ENCODE assay signal across 24 mouse cellular contexts in the genomic region with DNA sequence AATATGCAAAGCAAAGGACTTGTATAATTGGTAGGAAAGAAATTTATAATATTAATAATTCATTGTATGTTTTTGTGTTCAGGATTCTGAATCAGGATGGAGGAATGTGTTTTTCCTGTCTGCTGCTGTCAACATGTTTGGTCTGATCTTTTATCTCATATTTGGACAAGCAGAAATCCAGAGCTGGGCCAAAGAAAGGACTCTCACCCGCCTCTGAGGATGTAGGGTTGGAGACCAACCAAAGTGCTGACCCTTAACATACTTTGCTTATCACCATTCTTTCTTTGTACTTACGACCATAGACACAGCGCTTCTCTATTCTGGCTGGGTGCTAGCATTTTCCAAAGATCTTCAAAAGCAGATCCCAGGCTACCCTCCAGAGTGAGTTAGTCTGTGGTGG. TPM values are rescaled to one million over a fixed set of nuclear protein-coding genes. Genes with fewer than 3 reads are reported as not detected.
DNase-seq lines count a peak whose midpoint lies in the region; ATAC-seq and TF ChIP-seq lines count a peak whose summit lies in the region.
"Had no signal": no experiment of that assay in that cellular context is flagged by ENCODE, and none has a peak within 500 bp of the region (broad histone marks: within the 10 kb centered on the region; RNA-seq: fewer than 3 reads in every experiment).

No protein-coding gene starts in this region.

- 3% methylated on average over 3 of the region's 3 CpGs for WGBS in liver, adult 2 months
- 62% methylated on average over 3 of the region's 3 CpGs for WGBS in liver, embryonic 11.5 days

- TF ChIP-seq POLR2A in liver, adult 2 months (IDR thresholded peaks at IDR 0.05; ENCODE audit: extremely low read depth, insufficient read depth, low read length): no peak

- H3K27me3 ChIP-seq in liver, adult 2 months (ENCODE audit: control insufficient read depth, insufficient read depth, low read length): no peaks in the 10 kb centered on the region
- H3K27me3 ChIP-seq in liver, embryonic 11.5 days (replicated peaks; ENCODE audit: control insufficient read depth, insufficient read depth, low read length): no peaks in the 10 kb centered on the region
- H3K27me3 ChIP-seq: CH12.LX had no signal

- no peak overlapping the region for H3K4me3 ChIP-seq in liver, adult 2 months (ENCODE audit: insufficient read depth, low read depth, low read length)
- H3K4me3 ChIP-seq in liver, embryonic 11.5 days (ENCODE audit: low read depth, low read length): no peak overlapping the region

- H3K4me2 ChIP-seq in liver, embryonic 11.5 days: no peak overlapping the region

- peaks cover 35% of the 10 kb centered on the region for H3K4me1 ChIP-seq in liver, adult 2 months (ENCODE audit: control insufficient read depth, insufficient read depth, low read length)
- H3K4me1 ChIP-seq in liver, embryonic 11.5 days (replicated peaks; ENCODE audit: control insufficient read depth, insufficient read depth, low read length): no peaks in the 10 kb centered on the region

- H3K9ac ChIP-seq in liver, adult 2 months (ENCODE audit: low read depth, low read length): no peak overlapping the region
- H3K9ac ChIP-seq in liver, embryonic 11.5 days (ENCODE audit: low read depth, low read length): no peak overlapping the region

- peak; percentile 82 for DNase-seq in liver, adult 2 months (ENCODE audit: extremely low read depth, low read depth, low spot score)
- no peak for DNase-seq in liver, embryonic 11.5 days (ENCODE audit: low spot score)
- peak; percentile 4 for DNase-seq in lung, postnatal 36 days
- no peak for DNase-seq in lung, adult 18-20 months
- DNase-seq: adrenal gland, adult 2 months; adrenal gland, adult 8-10 months; adrenal gland, postnatal 10 days; adrenal gland, postnatal 14 days; adrenal gland, postnatal 25 days; adrenal gland, postnatal 36 days; B cell, adult 2 months; cerebellum, adult 11 months; cerebellum, adult 11-12 months; cerebellum, adult 18-20 months had no signal

- no peaks in the 10 kb centered on the region for H3K79me2 ChIP-seq in liver, adult 2 months (ENCODE audit: control insufficient read depth, insufficient read depth, low read length)

- TF ChIP-seq CTCF in liver, adult 2 months (IDR thresholded peaks at IDR 0.05; ENCODE audit: low read depth, low read length): no peak

- ATAC-seq in liver, embryonic 11.5 days (replicated peaks; ENCODE audit: low FRiP score): no peak
- ATAC-seq: activated CD4-positive, CD25-positive, alpha-beta regulatory T cell, adult 4 months; CD4-positive, CD25-positive, alpha-beta regulatory T cell, adult 4 months; Patski had no signal

- peaks cover 45% of the 10 kb centered on the region for H3K36me3 ChIP-seq in liver, adult 2 months (ENCODE audit: control insufficient read depth, insufficient read depth, low read length)
- no peaks in the 10 kb centered on the region for H3K36me3 ChIP-seq in liver, embryonic 11.5 days (ENCODE audit: control insufficient read depth, insufficient read depth, low read length)
- H3K36me3 ChIP-seq: G1E had no signal

- no peaks in the 10 kb centered on the region for H3K9me3 ChIP-seq in liver, embryonic 11.5 days (ENCODE audit: control insufficient read depth, low read length)
- H3K9me3 ChIP-seq: G1E had no signal

- peak overlapping the region; percentile 61; the same call in 1 of the 2 replicates for H3K27ac ChIP-seq in liver, adult 2 months (replicated peaks; ENCODE audit: insufficient read depth, low read depth, low read length)
- no peak overlapping the region for H3K27ac ChIP-seq in liver, embryonic 11.5 days (ENCODE audit: low read depth, low read length)

RNA-seq across cellular contexts. Expression of a gene that starts 15.4 kb away (rescaled TPM):
- 175 and 208 TPM in 2 replicates for total RNA-seq in liver, adult 2 months (2014; rRNA removed)
- polyA plus RNA-seq in liver, adult 2 months (2012; rRNA removed): 144 and 189 TPM in 2 replicates
- 0.26 and 0.56 TPM in 2 replicates for polyA plus RNA-seq in liver, embryonic 11.5 days (2014; fragmentation: Nextera tagmentation; extraction: Ambion mirVana)
- total RNA-seq: adrenal gland, adult 18-20 months; adrenal gland, postnatal 25 days; CH12.LX; ES-E14; MEL had no signal
- polyA plus RNA-seq: activated CD4-positive, CD25-positive, alpha-beta regulatory T cell, adult 4 months; brain, embryonic 14.5 days; C2C12; CD4-positive, CD25-positive, alpha-beta regulatory T cell, adult 4 months; G1E; Patski had no signal

RNA-seq across cellular contexts. Expression of a gene that starts 17.0 kb away (rescaled TPM):
- total RNA-seq in liver, adult 2 months (2014; rRNA removed): 32.8 and 38.1 TPM in 2 replicates
- polyA plus RNA-seq in liver, adult 2 months (2012; rRNA removed): 34.5 and 39.7 TPM in 2 replicates
- 0.36 and 0.43 TPM in 2 replicates for polyA plus RNA-seq in liver, embryonic 11.5 days (2014; fragmentation: Nextera tagmentation; extraction: Ambion mirVana)
- total RNA-seq: CH12.LX, ES-E14, MEL had no signal
- polyA plus RNA-seq: activated CD4-positive, CD25-positive, alpha-beta regulatory T cell, adult 4 months; adrenal gland, adult 2 months; brain, embryonic 14.5 days; C2C12; CD4-positive, CD25-positive, alpha-beta regulatory T cell, adult 4 months; G1E had no signal

RNA-seq across cellular contexts. Expression of a gene that starts 45.3 kb away (rescaled TPM):
- total RNA-seq in liver, adult 2 months (2014; rRNA removed): 13.3 and 20.1 TPM in 2 replicates
- 12.9 and 14.5 TPM in 2 replicates for polyA plus RNA-seq in liver, adult 2 months (2012; rRNA removed)
- polyA plus RNA-seq in liver, embryonic 11.5 days (2014; fragmentation: Nextera tagmentation; extraction: Ambion mirVana): not detected in 2 replicates
- total RNA-seq: adrenal gland, adult 18-20 months; adrenal gland, adult 8-10 months; adrenal gland, postnatal 25 days; adrenal gland, postnatal 36 days; CH12.LX; ES-E14; MEL had no signal
- polyA plus RNA-seq: activated CD4-positive, CD25-positive, alpha-beta regulatory T cell, adult 4 months; adrenal gland, adult 2 months; brain, embryonic 14.5 days; C2C12; G1E had no signal

RNA-seq across cellular contexts. Expression of a gene that starts 52.5 kb away (rescaled TPM):
- total RNA-seq in liver, adult 2 months (2014; rRNA removed): not detected in 2 replicates
- polyA plus RNA-seq in liver, adult 2 months (2012; rRNA removed): not detected in 2 replicates
- polyA plus RNA-seq in liver, embryonic 11.5 days (2014; fragmentation: Nextera tagmentation; extraction: Ambion mirVana): not detected in 2 replicates
- total RNA-seq: adrenal gland, adult 18-20 months; adrenal gland, postnatal 10 days; adrenal gland, postnatal 14 days; CH12.LX; MEL had no signal
- polyA plus RNA-seq: activated CD4-positive, CD25-positive, alpha-beta regulatory T cell, adult 4 months; adrenal gland, adult 2 months; brain, embryonic 14.5 days; CD4-positive, CD25-positive, alpha-beta regulatory T cell, adult 4 months; G1E; Patski had no signal

RNA-seq across cellular contexts. Expression of a gene that starts 58.7 kb away (rescaled TPM):
- total RNA-seq in liver, adult 2 months (2014; rRNA removed): 5.6 and 6.2 TPM in 2 replicates
- 0.12 TPM in 1 of 2 replicates, not detected in the other for polyA plus RNA-seq in liver, adult 2 months (2012; rRNA removed)
- polyA plus RNA-seq in liver, embryonic 11.5 days (2014; fragmentation: Nextera tagmentation; extraction: Ambion mirVana): 2.8 and 3.9 TPM in 2 replicates

Comparison
In these comparisons a context has a peak if more than half of its experiments do, and no peak if none do; other contexts are left out.
1. DNase-seq: peak in liver, adult 2 months (single experiment) and lung, postnatal 36 days (single experiment); none in liver, embryonic 11.5 days (single experiment) and lung, adult 18-20 months (0 of 2).
2. RNA of a gene that starts 15.4 kb away (polyA plus RNA-seq): 144 to 189 TPM in liver, adult 2 months; 0.26 to 0.56 TPM in liver, embryonic 11.5 days; every median in the first group is over 10 times any median in the second.
3. RNA of a gene that starts 17.0 kb away (polyA plus RNA-seq): 34.5 to 39.7 TPM in liver, adult 2 months; 0.36 to 0.43 TPM in liver, embryonic 11.5 days; every median in the first group is over 10 times any median in the second.
4. RNA of a gene that starts 45.3 kb away (polyA plus RNA-seq): 12.9 to 14.5 TPM in liver, adult 2 months; not detected in liver, embryonic 11.5 days; every median in the first group is over 10 times any median in the second.